Mouse (Mus musculus) embryo, embryonic 11.5 days (tissue): ENCODE measurements around the gene Kifc5b.

ENCODE experiments used
- DNase-seq: peaks from one replicate; pipeline ENCODE4 v3.0.0-alpha.2; 2012; ENCODE audit warnings: low read depth, low spot score

Gene Kifc5b

GRCm38 (mm10) chr17:26947231-26948100 lies 30.6 kb downstream of the Kifc5b start:
- no peak for DNase-seq

GRCm38 (mm10) chr17:26948316-26949050 lies 31.6 kb downstream of the Kifc5b start:
- no peak for DNase-seq

GRCm38 (mm10) chr17:26949051-26949577 lies 32.2 kb downstream of the Kifc5b start:
- no peak for DNase-seq

DNA sequence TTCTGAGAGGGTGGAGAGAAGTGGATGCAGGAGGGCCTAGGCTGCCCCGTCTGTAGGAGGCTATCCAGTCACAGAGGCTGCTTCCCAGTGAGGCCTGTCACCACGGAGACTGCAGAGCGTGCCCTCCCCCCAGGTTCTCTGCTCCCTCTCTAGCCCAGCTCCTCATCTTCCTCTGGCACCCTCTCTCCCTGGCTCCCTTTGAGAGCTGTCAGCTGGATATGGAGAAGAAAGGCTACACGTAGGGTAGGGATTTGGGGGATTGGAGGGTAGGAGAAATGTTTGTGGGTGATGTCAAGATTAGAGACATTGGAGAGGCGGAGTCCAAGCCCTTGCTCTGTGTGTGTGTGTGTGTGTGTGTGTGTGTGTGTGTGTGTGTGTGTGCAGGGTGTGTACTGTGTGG lies 33.0 kb downstream of the Kifc5b start:
- DNase-seq, result no peak

DNA sequence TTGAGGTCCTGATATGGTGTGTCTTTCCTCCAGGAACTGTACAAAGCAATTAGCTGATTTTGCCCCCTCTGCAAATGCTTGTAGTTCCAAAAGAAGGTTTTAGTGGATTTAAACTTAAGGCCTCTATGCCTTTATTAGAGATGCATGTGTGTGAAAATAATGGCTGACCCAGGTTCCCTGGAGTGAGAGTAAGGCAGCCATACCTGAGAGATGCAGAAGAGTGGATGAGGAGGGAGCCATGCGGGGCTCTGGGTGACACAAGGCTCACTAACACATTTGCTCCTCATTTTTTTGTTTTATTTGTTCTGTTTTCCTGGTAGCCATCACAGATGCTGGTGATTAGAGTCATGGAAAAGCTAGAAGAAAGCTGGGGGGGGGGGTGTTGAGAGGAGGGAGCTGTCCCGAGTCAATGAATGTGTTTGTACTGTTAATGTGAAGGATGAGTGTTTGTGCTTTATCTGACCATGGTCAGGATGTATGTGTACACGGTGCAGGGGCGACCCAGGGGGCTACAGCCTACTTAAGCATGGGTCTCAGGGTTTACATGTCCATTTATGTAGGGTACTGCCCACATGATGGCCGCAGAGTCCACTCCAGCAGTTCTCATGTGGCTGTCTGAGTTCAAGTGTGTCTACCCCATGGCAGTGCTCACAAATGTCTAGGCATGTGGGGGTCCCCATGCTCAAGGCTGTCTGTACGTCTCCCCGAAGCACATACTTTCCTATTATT lies 33.8 kb downstream of the Kifc5b start:
- DNase-seq, result no peak

DNA sequence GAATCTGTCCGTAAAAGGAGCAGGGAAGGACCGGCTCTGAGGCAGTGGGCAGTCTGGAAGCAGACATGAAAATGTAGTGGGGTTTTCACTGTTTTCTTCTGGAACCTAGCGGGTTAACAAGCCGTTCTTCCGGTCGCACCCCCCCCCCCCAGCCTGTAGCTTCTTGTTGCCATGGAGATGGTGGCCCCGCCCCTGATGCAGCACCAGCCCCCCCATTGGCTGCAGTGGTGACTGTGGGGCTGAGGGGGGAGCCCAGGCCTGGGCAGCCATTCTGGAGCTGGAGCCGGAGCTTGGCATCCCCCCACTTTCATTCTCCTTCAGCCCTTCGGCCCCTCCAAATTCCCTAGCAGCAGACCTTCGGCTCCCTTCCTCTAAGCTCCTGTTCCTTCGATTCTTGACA lies 34.5 kb downstream of the Kifc5b start:
- DNase-seq, result peak; percentile 76

DNA sequence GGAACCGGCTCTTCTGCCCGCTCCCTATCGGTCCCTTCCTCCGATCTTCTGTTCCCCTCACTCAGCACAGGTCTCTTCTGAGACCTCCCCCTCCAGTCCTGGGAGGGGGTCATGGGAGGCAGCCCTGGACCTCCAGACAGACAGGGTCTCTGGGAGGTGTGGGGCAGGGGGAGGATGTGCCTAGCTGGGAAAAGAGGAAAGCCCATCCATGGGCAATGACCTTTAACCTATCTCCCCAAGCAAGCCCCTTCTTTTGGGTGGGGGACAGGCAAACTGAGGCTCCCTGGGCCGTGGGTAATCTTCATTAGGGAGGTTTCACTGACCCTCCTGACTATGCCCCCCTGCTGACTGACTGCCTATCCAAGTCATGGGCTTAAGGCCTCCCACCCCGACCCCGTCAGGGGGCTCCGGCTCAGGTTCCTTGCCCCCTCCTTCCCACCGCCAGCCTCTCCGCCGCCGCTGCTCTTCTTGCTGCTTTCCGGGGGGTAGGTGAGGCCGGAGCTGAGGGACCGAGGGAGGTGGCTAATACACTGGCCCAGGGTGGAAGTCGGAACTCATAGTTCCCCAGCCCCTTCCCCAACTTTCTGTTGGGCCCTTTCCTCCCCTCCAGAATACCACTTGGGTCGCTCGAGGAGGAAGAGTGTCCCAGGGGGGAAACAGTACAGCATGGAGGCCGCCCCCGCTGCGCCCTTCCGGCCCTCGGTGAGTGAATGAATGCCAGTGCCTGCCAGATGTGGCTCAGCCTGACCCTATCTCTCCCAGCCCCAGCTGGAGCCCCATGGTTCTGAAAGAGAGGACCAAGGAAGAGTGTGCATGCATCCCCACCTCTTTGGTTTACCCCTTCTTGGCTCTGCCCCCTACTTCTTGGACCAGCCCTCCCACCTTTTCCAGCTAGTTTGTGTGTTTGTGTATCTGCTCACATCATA lies 35.3 kb downstream of the Kifc5b start:
- DNase-seq, result no peak

- DNase-seq, result no peak
Measured at GRCm38 (mm10) chr17:26953201-26953600, 36.3 kb downstream of the Kifc5b start.

DNA sequence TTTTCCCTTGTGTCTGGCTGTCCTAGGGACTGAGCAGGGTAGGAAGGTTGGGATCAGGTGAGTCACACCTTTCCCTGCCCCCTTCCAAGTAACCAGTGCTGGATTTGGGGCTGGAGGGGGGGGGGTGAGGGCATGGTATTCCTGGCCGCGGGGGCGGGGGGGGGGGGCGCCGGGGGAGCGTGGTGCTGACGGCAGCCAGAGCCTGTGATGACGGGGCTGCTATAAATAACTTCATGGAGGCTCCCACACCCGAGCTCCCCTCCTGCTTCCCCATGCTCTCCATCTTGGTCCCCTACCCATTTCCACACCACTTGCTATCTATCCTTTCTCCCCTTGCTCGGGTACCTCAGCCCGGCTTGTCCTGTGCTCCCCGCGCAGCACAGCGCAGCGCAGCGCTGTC lies 36.8 kb downstream of the Kifc5b start:
- no peak for DNase-seq

GRCm38 (mm10) chr17:26956309-26956708 lies 39.4 kb downstream of the Kifc5b start:
- no peak for DNase-seq

- no peak for DNase-seq
Measured at GRCm38 (mm10) chr17:26956895-26957294, 40.0 kb downstream of the Kifc5b start.

GRCm38 (mm10) chr17:26957872-26958271 lies 41.0 kb downstream of the Kifc5b start:
- DNase-seq, result no peak

- DNase-seq, result no peak
Measured at GRCm38 (mm10) chr17:26958880-26959279, 42.0 kb downstream of the Kifc5b start.

- no peak for DNase-seq
Measured at GRCm38 (mm10) chr17:26959815-26960214, 42.9 kb downstream of the Kifc5b start.

- DNase-seq, result no peak
Measured at GRCm38 (mm10) chr17:26961572-26962240, 44.8 kb downstream of the Kifc5b start.

GRCm38 (mm10) chr17:26966993-26967392 lies 50.1 kb downstream of the Kifc5b start:
- DNase-seq, result no peak

DNA sequence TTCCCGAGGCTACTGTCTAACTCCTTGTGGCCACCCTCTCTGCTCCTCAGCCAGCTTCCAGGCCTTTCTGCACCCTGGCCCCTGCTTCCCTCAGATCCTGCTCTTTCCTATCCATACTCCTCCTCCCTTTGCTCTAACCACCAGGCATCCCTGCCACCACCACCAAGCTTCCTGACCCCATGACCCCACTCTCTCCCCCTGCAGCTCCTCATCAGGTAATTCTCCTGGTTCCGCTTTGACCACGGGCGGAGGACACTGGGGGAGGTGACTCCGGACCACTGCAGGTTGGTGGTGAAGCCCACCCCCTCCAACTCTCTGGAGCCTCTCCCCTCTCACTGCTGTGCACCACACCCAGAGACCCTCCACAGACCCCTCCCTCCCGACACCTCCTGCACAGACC lies 50.6 kb downstream of the Kifc5b start:
- no peak for DNase-seq

DNA sequence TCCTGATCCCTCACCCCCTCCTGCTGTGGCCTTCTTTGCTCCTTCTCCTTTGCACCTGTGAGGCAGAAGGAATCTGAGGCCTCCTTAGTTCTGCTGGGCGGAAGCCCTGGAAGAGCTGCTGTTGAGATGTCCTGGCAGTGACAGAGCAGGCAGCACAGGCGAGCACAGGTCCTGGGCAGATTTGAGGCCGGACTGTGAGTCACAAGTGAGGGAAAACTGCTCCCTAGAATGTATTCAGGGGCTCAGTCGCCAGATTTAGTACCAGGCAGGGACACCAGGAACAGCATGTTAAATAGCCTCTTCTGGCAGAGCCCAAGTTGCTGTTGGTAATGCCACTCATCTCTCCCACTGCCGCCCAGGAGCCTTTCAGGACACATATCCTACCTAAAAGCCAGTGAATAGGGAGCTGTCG lies 51.3 kb downstream of the Kifc5b start:
- DNase-seq, result no peak

DNA sequence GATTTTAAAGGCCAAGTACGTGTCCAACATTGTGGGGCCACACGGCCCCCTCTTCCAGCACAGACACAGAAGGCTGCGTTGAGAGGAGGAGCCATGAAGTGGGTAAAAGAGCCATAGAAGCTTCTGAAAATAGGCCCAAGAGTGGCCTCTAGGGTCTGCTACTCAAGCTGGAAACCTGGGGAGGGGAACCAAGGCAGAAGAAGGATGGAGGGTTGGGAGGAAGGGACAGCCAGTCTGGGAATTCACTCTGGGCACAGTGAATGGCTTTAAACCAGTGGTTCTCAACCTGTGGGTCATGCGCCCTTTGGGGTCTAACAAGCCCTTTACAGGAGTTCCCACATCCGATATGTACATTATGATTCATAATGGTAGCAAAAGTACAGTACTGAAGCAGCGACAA lies 52.4 kb downstream of the Kifc5b start:
- DNase-seq, result no peak

GRCm38 (mm10) chr17:26970221-26970620 lies 53.3 kb downstream of the Kifc5b start:
- DNase-seq, result no peak
